Mouse (Mus musculus): ENCODE data around the gene Gpm6b.

DNA sequence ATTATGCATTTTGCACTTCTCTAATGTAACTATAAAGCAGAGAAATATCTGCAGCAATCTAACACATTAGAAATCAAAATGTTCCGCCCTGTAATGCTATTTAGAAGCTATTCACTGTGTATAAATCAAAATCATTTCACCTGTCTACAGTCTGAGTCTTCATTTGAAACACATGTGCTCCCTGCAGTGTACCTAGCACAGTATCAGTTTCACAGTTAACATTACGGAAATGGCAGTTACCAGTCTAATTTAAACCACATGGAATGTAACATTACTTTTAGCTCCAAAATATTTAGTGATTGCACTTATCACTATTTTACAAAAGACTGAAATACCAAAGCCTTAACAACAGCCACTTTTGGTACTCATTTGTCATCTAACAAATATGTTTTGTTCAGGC is 196.1 kb downstream of the Gpm6b start:
- no peak for TF ChIP-seq CTCF (IDR thresholded peaks at IDR 0.05)
- TF ChIP-seq POLR2A (IDR thresholded peaks at IDR 0.05; ENCODE audit: insufficient read depth, low read depth, low read length), result no peak
- TF ChIP-seq EP300 (IDR thresholded peaks at IDR 0.05; ENCODE audit: insufficient read depth, low read depth, low read length), result no peak
